Comparison of ENCODE assay signal across 8 mouse cellular contexts in genomic region chr4:129540012-129540411, GRCm38 (mm10). TPM values are rescaled to one million over a fixed set of nuclear protein-coding genes. Genes with fewer than 3 reads are reported as not detected.
DNase-seq lines count a peak whose midpoint lies in the region; ATAC-seq and TF ChIP-seq lines count a peak whose summit lies in the region.

No protein-coding gene starts in this region.

- H3K4me3 ChIP-seq in midbrain, postnatal 0 days (ENCODE audit: low read depth, low read length), result no peak overlapping the region
- H3K4me3 ChIP-seq in midbrain, embryonic 16.5 days (ENCODE audit: low read depth, low read length), result no peak overlapping the region
- no peak overlapping the region for H3K4me3 ChIP-seq in liver, embryonic 14.5 days (ENCODE audit: insufficient read depth in 1 of 2, low read depth in 2 of 2, low read length in 2 of 2)
- H3K4me3 ChIP-seq in forebrain, embryonic 14.5 days (ENCODE audit: low read depth, low read length), result no peak overlapping the region

- peak; percentile 47 to 48 for DNase-seq in cerebellum, postnatal 10 days
- DNase-seq in cerebellum, adult 11 months, result no peak
- DNase-seq in midbrain, postnatal 0 days (ENCODE audit: low spot score), result no peak
- DNase-seq in liver, embryonic 14.5 days (ENCODE audit: low read depth in 3 of 3, low spot score in 3 of 3), result no peak
- peak; percentile 63 for DNase-seq in thymus, postnatal 25 days
- DNase-seq in urinary bladder, postnatal 25 days (ENCODE audit: low spot score), result no peak
- no peak for DNase-seq in forebrain, embryonic 14.5 days (ENCODE audit: low spot score)

- no peak for TF ChIP-seq EP300 in liver, embryonic 14.5 days (IDR thresholded peaks at IDR 0.05; ENCODE audit: low read depth)

- ATAC-seq in midbrain, postnatal 0 days (ENCODE audit: low FRiP score), result no peak
- ATAC-seq in midbrain, embryonic 16.5 days, result no peak
- no peak for ATAC-seq in liver, embryonic 14.5 days (ENCODE audit: insufficient read depth)
- no peak for ATAC-seq in forebrain, embryonic 14.5 days

- H3K36me3 ChIP-seq in midbrain, postnatal 0 days (ENCODE audit: insufficient read depth, low read length), result no peaks in the 10 kb centered on the region
- H3K36me3 ChIP-seq in midbrain, embryonic 16.5 days (ENCODE audit: control insufficient read depth, insufficient read depth, low read length), result no peaks in the 10 kb centered on the region
- H3K36me3 ChIP-seq in liver, embryonic 14.5 days (replicated peaks; ENCODE audit: control insufficient read depth, insufficient read depth, low read depth), result peaks cover 6% of the 10 kb centered on the region; the same call in 1 of the 2 replicates
- H3K36me3 ChIP-seq in forebrain, embryonic 14.5 days (ENCODE audit: control insufficient read depth, insufficient read depth, low read length), result peaks cover 19% of the 10 kb centered on the region

- no peaks in the 10 kb centered on the region for H3K9me3 ChIP-seq in midbrain, postnatal 0 days (ENCODE audit: low read length)
- H3K9me3 ChIP-seq in midbrain, embryonic 16.5 days (replicated peaks; ENCODE audit: control insufficient read depth, low read length, poor library complexity, severe bottlenecking), result no peaks in the 10 kb centered on the region
- no peaks in the 10 kb centered on the region for H3K9me3 ChIP-seq in liver, embryonic 14.5 days (ENCODE audit: control insufficient read depth, low read length)
- H3K9me3 ChIP-seq in forebrain, embryonic 14.5 days (replicated peaks; ENCODE audit: control insufficient read depth, low read length), result no peaks in the 10 kb centered on the region

- H3K4me2 ChIP-seq in midbrain, postnatal 0 days (ENCODE audit: low read depth, low read length, poor library complexity, severe bottlenecking), result no peak overlapping the region
- H3K4me2 ChIP-seq in midbrain, embryonic 16.5 days (ENCODE audit: low read length), result no peak overlapping the region
- no peak overlapping the region; the same call in 1 of the 2 replicates for H3K4me2 ChIP-seq in liver, embryonic 14.5 days (ENCODE audit: low read depth)
- H3K4me2 ChIP-seq in forebrain, embryonic 14.5 days (ENCODE audit: low read length), result no peak overlapping the region

- TF ChIP-seq CTCF in midbrain, postnatal 0 days (IDR thresholded peaks at IDR 0.05), result peak; percentile 39; the same call in 1 of the 2 replicates
- TF ChIP-seq CTCF in liver, embryonic 14.5 days (IDR thresholded peaks at IDR 0.05; ENCODE audit: low read depth), result peak; percentile 86

- no peak overlapping the region for H3K9ac ChIP-seq in midbrain, postnatal 0 days (replicated peaks; ENCODE audit: low read length, poor library complexity, severe bottlenecking)
- H3K9ac ChIP-seq in midbrain, embryonic 16.5 days (ENCODE audit: low read depth, low read length), result no peak overlapping the region
- H3K9ac ChIP-seq in liver, embryonic 14.5 days (replicated peaks), result no peak overlapping the region
- no peak overlapping the region for H3K9ac ChIP-seq in forebrain, embryonic 14.5 days (ENCODE audit: low read length)

- H3K27ac ChIP-seq in midbrain, postnatal 0 days (ENCODE audit: low read depth, low read length), result no peak overlapping the region
- H3K27ac ChIP-seq in midbrain, embryonic 16.5 days (ENCODE audit: low read length), result no peak overlapping the region
- H3K27ac ChIP-seq in liver, embryonic 14.5 days, result no peak overlapping the region
- H3K27ac ChIP-seq in forebrain, embryonic 14.5 days (ENCODE audit: low read depth, low read length), result no peak overlapping the region

- 92% methylated on average over 6 of the region's 6 CpGs for whole genome bisulfite sequencing in midbrain, postnatal 0 days
- 94% methylated on average over 6 of the region's 6 CpGs for WGBS in midbrain, embryonic 16.5 days
- 87% methylated on average over 6 of the region's 6 CpGs for WGBS in liver, embryonic 14.5 days (ENCODE audit: insufficient replicate concordance)
- WGBS in forebrain, embryonic 14.5 days, result 88% methylated on average over 6 of the region's 6 CpGs

- peaks cover 6% of the 10 kb centered on the region for H3K4me1 ChIP-seq in midbrain, postnatal 0 days (ENCODE audit: insufficient read depth, low read length)
- H3K4me1 ChIP-seq in midbrain, embryonic 16.5 days (ENCODE audit: control insufficient read depth, insufficient read depth, low read length), result peaks cover 7% of the 10 kb centered on the region; the same call in 1 of the 2 replicates
- peaks cover 13 to 14% of the 10 kb centered on the region in 2 experiments for H3K4me1 ChIP-seq in liver, embryonic 14.5 days (replicated peaks; ENCODE audit: control insufficient read depth in 2 of 2, insufficient read depth in 2 of 2, low read length in 1 of 2)
- H3K4me1 ChIP-seq in forebrain, embryonic 14.5 days (ENCODE audit: control insufficient read depth, insufficient read depth, low read length), result peaks cover 10% of the 10 kb centered on the region

- no peaks in the 10 kb centered on the region for H3K27me3 ChIP-seq in midbrain, postnatal 0 days (ENCODE audit: insufficient read depth, low read length)
- H3K27me3 ChIP-seq in midbrain, embryonic 16.5 days (ENCODE audit: control insufficient read depth, insufficient read depth, low read depth, low read length), result no peaks in the 10 kb centered on the region
- H3K27me3 ChIP-seq in liver, embryonic 14.5 days (ENCODE audit: control insufficient read depth, insufficient read depth, low read length), result no peaks in the 10 kb centered on the region
- H3K27me3 ChIP-seq in forebrain, embryonic 14.5 days (replicated peaks; ENCODE audit: control insufficient read depth, insufficient read depth, low read length), result no peaks in the 10 kb centered on the region

RNA-seq across cellular contexts. Expression of gene Hdac1, which starts 2.5 kb away (rescaled TPM):
- 28.3 and 31.2 TPM in 2 replicates for total RNA-seq in midbrain, postnatal 0 days (2014; rRNA removed)
- polyA plus RNA-seq in midbrain, postnatal 0 days (2015; fragmentation: Nextera tagmentation; extraction: Ambion mirVana), result 48.4 and 48.9 TPM in 2 replicates
- polyA plus RNA-seq in midbrain, embryonic 16.5 days (2015; fragmentation: Nextera tagmentation; extraction: Ambion mirVana), result 74.7 and 83.2 TPM in 2 replicates
- polyA plus RNA-seq in liver, embryonic 14.5 days (2012; rRNA removed), result 59.4 and 76.5 TPM in 2 replicates
- polyA plus RNA-seq in liver, embryonic 14.5 days (2014; fragmentation: Nextera tagmentation; extraction: Ambion mirVana), result 107 and 114 TPM in 2 replicates
- 132 and 154 TPM in 2 replicates for polyA plus RNA-seq in forebrain, embryonic 14.5 days (2014; fragmentation: Nextera tagmentation; extraction: Ambion mirVana)

RNA-seq across cellular contexts. Expression of gene Marcksl1, which starts 26.6 kb away (rescaled TPM):
- total RNA-seq in midbrain, postnatal 0 days (2014; rRNA removed), result 1,529 and 1,586 TPM in 2 replicates
- polyA plus RNA-seq in midbrain, postnatal 0 days (2015; fragmentation: Nextera tagmentation; extraction: Ambion mirVana), result 1,678 and 1,776 TPM in 2 replicates
- polyA plus RNA-seq in midbrain, embryonic 16.5 days (2015; fragmentation: Nextera tagmentation; extraction: Ambion mirVana), result 1,543 and 1,683 TPM in 2 replicates
- polyA plus RNA-seq in liver, embryonic 14.5 days (2012; rRNA removed), result 30.6 and 34.8 TPM in 2 replicates
- 38.2 and 42.0 TPM in 2 replicates for polyA plus RNA-seq in liver, embryonic 14.5 days (2014; fragmentation: Nextera tagmentation; extraction: Ambion mirVana)
- 1,632 and 1,731 TPM in 2 replicates for polyA plus RNA-seq in forebrain, embryonic 14.5 days (2014; fragmentation: Nextera tagmentation; extraction: Ambion mirVana)

RNA-seq across cellular contexts. Expression of gene Lck, which starts 33.4 kb away (rescaled TPM):
- 17.5 and 20.4 TPM in 2 replicates for total RNA-seq in midbrain, postnatal 0 days (2014; rRNA removed)
- polyA plus RNA-seq in midbrain, postnatal 0 days (2015; fragmentation: Nextera tagmentation; extraction: Ambion mirVana), result 17.5 and 20.7 TPM in 2 replicates
- polyA plus RNA-seq in midbrain, embryonic 16.5 days (2015; fragmentation: Nextera tagmentation; extraction: Ambion mirVana), result 15.4 and 16.2 TPM in 2 replicates
- polyA plus RNA-seq in liver, embryonic 14.5 days (2012; rRNA removed), result 2.7 and 3.1 TPM in 2 replicates
- 3.9 TPM in 2 replicates for polyA plus RNA-seq in liver, embryonic 14.5 days (2014; fragmentation: Nextera tagmentation; extraction: Ambion mirVana)
- 8.2 and 9.0 TPM in 2 replicates for polyA plus RNA-seq in forebrain, embryonic 14.5 days (2014; fragmentation: Nextera tagmentation; extraction: Ambion mirVana)

RNA-seq across cellular contexts. Expression of gene Fam167b, which starts 38.3 kb away (rescaled TPM):
- total RNA-seq in midbrain, postnatal 0 days (2014; rRNA removed), result not detected in 2 replicates
- not detected in 2 replicates for polyA plus RNA-seq in midbrain, postnatal 0 days (2015; fragmentation: Nextera tagmentation; extraction: Ambion mirVana)
- 0.26 TPM in 1 of 2 replicates, not detected in the other for polyA plus RNA-seq in midbrain, embryonic 16.5 days (2015; fragmentation: Nextera tagmentation; extraction: Ambion mirVana)
- 7.6 TPM in 2 replicates for polyA plus RNA-seq in liver, embryonic 14.5 days (2012; rRNA removed)
- 5.4 and 5.8 TPM in 2 replicates for polyA plus RNA-seq in liver, embryonic 14.5 days (2014; fragmentation: Nextera tagmentation; extraction: Ambion mirVana)
- not detected in 2 replicates for polyA plus RNA-seq in forebrain, embryonic 14.5 days (2014; fragmentation: Nextera tagmentation; extraction: Ambion mirVana)

RNA-seq across cellular contexts. Expression of gene Fam229a, which starts 49.0 kb away (rescaled TPM):
- 2.2 TPM in 1 of 2 replicates, not detected in the other for total RNA-seq in midbrain, postnatal 0 days (2014; rRNA removed)
- polyA plus RNA-seq in midbrain, postnatal 0 days (2015; fragmentation: Nextera tagmentation; extraction: Ambion mirVana), result 4.3 and 5.4 TPM in 2 replicates
- polyA plus RNA-seq in midbrain, embryonic 16.5 days (2015; fragmentation: Nextera tagmentation; extraction: Ambion mirVana), result 0.56 and 0.94 TPM in 2 replicates
- 0.40 and 0.54 TPM in 2 replicates for polyA plus RNA-seq in liver, embryonic 14.5 days (2012; rRNA removed)
- 0.37 and 0.44 TPM in 2 replicates for polyA plus RNA-seq in liver, embryonic 14.5 days (2014; fragmentation: Nextera tagmentation; extraction: Ambion mirVana)
- not detected in 2 replicates for polyA plus RNA-seq in forebrain, embryonic 14.5 days (2014; fragmentation: Nextera tagmentation; extraction: Ambion mirVana)

Comparison
In these comparisons a context has a peak if more than half of its experiments do, and no peak if none do; other contexts are left out.
1. DNase-seq: peak in cerebellum, postnatal 10 days (2 of 2) and thymus, postnatal 25 days (single experiment); none in cerebellum, adult 11 months (single experiment), midbrain, postnatal 0 days (single experiment), liver, embryonic 14.5 days (0 of 3), urinary bladder, postnatal 25 days (single experiment) and forebrain, embryonic 14.5 days (single experiment).
2. RNA of gene Marcksl1, which starts 26.6 kb away (polyA plus RNA-seq): 1,678 to 1,776 TPM in midbrain, postnatal 0 days, 1,632 to 1,731 TPM in forebrain, embryonic 14.5 days and 1,543 to 1,683 TPM in midbrain, embryonic 16.5 days; 30.6 to 42.0 TPM in liver, embryonic 14.5 days; every median in the first group is over 10 times any median in the second.